Mouse (Mus musculus) left cerebral cortex, postnatal 25 days (tissue): ENCODE results near the gene Sncg. TPM values are rescaled to one million over a fixed set of nuclear protein-coding genes. Genes with fewer than 3 reads are reported as not detected.
"Not testable (repeated sequence)": the region's sequence is repeated elsewhere in the genome, so short reads cannot be mapped to it uniquely, and the experiment has no call there.

ENCODE experiments used
- DNase-seq, 2 experiments: peaks; one replicate each; pipeline ENCODE4 v3.0.0; 2022; ENCODE audit warnings: low spot score in 2 of 2, mixed read lengths in 1 of 2
- intact Hi-C: fragments of 180-260 bp; cut with DNase I; formaldehyde crosslinking; loops from one replicate; pipeline ENCODE4 v1.15.1; 2025
- total RNA-seq, 2 experiments: library from RNA; stranded (reverse); gene quantifications; 2 replicates each; pipeline ENCODE4 v1.2.3; 2021

Sncg gene
- 1 to 10 TPM; 2.4 to 4.4 TPM for total RNA-seq

DNA sequence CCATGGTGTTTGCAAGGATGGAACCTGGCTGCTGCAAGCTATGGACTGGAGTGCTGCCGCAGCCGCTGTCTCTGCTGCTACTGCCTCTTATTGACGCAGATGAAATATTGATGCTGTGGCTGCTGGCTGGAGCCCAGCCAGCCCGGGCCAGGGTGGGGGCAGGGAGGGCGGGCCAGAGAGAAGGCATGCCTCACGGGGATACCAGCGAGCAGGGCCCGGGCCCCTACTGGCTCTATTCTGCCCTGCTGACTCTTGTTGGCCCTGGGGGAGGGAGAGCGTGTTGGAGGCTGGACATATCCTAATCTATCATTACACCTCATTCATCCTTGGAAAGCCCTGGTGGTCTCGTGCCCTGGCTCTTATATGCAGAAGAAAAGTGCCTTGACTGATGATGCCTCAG is at the start of gene Sncg:
Gene Sncg, minus strand, starts transcription at position 213 of the 400 bp plus-strand sequence.
- no peak for DNase-seq
- intact Hi-C loops, result loop anchor here (5.0 kb wide), 1 partner anchor 178 kb away; no protein-coding TSS in a partner anchor

DNA sequence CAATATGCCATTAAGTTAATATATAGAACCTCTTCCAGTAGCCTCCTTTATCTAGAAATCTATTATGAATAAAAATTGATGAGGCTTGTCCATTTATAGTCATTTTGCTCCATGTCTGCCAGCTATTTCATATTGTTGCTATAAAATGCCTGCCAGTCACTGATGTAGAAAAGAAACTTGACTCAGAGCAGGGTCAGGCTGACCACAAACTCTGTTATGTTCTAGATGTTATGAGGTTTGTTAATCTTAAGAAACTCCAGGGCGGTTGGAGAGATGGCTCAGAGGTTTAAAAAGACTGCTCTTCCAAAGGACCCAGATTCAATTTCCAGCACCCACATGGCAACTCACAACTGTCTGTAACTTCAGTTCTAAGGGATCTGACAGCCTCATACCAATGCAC is 46.5 kb upstream of the Sncg start:
- no peak for DNase-seq

DNA sequence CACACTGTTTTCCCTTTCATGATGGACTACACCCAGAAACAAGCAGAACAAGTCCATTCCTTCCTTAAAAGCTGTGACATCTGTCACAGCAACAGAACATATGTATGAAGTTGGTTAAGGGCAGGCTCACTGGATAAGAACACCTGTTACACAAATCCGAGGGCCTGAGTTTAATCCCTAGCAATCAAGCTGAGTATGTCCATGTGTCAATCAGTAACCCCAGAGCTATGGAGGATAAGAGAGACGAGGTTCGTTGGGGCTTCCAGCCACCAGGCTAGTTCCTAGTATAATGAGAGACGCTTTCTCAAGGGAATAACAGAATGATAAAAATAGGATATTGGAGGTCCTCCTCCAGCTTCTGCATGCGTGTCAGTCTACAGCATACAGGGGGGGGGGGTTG is 42.9 kb upstream of the Sncg start:
- intact Hi-C loops, result no loop called here
- DNase-seq, result no peak

More for the DNA sequence above, 46.5 kb upstream of the Sncg start:
- intact Hi-C loops, result no loop called here

DNA sequence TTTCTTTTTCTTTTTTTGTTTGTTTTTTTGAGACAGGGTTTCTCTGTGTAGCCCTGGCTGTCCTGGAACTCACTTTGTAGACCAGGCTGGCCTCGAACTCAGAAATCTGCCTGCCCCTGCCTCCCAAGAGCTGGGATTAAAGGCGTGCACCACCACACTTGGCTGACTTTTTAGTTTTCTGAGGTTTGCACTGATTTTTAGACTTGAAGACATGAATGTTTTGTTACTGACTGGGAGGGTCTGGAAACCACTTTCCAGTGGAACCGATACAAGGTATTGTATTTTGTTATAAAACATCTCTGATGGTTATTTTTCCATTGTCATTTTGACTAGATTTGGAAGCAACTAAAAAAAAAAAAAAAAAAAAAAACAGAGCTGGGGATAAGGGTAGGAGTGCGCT is 42.4 kb upstream of the Sncg start:
- intact Hi-C loops, DNase-seq: not testable (repeated sequence)

DNA sequence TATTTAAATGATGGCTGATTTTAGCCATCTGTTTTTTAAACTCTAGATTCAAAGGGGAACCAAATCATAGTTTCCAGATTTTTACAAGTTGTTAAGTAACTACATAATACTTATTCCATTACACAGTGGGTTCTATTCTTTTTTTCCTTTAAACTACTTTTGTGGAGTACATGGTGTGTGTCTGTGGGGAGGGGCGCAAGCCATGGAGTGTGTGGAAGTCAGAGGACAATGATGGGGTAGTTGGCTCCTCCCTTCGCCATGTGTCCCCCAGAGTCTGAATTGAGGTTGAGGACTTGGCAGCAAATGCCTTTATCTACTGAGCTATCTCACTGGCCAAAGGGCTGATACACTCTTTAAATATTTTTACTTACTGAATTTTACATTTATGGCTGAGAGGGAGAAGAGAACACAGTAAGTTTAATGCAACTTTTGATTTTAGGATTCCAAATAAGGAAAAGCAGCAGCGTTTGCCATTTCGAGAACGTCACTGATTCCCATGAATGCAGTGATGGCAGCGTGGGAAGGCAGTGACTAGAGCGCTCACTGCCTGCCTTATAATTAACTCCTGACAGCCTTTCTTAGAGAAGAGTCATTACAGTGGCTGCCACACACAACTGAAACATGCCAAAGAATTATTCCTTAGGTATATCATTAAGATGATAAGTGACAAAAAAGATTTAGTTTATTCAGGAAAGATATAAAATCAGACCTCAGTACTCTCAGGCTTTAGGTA is 37.7 kb upstream of the Sncg start:
- intact Hi-C loops, result no loop called here
- peak in 1 of 2 experiments; percentile 49 for DNase-seq

DNA sequence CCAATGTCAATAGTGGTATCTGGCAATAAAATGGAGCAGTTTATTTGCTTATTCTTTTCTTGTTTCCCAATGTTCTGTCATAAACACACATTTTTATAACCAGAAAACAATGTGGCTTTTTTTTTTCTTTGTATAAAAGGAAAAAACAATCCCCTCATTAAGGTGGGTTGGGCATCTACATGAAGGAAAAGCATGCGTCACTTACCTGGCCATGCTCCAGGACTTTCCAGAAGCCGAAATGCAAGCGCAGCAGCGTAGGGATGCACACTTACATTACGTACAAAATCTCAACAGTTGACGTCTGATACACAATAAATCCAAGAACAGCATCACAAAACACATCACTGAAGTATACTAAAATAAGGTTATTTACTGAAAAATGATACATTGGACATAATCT is 36.1 kb upstream of the Sncg start:
- intact Hi-C loops, result no loop called here
- DNase-seq, result no peak

DNA sequence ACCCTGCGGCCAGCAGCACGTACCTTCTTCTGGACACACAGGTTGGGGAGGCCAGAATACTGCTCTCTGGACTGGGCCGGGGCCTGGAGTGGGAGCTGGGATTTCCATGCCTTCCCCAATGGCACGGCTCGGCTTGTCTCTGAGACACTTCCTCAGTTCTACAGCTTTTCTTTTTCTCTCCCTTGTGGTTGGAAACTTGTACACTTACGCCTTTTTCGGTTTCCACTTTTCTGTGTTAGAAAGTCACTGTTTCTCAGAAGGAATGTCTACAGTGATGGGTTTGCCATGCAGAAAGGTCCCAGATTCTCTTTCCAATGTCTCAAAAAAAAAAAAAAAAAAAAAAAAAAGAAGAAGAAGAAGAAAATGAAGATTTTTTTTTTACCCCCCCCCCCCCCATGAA is 28.8 kb upstream of the Sncg start:
- DNase-seq, result no peak
- intact Hi-C loops, result loop anchor here (5.0 kb wide), 1 partner anchor 316 kb away; the partner anchor contains the start of gene Anxa8

DNA sequence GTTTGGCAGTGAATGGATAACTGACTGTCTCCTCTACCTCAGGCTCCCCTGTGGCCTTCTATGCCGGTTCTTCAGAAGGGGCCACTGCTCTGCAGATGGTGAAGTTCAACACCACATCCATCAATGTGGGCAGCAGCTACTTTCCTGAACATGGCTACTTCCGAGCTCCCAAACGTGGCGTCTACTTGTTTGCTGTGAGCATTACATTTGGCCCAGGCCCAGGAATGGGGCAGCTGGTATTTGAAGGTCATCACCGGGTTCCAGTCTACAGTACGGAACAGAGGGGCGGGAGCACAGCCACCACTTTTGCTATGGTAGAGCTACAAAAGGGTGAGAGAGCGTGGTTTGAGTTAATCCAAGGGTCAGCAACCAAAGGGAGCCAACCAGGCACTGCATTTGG is 28.3 kb upstream of the Sncg start:
- no peak for DNase-seq
- intact Hi-C loops, result loop anchor here (5.0 kb wide), 1 partner anchor 316 kb away; the partner anchor contains the start of gene Anxa8

DNA sequence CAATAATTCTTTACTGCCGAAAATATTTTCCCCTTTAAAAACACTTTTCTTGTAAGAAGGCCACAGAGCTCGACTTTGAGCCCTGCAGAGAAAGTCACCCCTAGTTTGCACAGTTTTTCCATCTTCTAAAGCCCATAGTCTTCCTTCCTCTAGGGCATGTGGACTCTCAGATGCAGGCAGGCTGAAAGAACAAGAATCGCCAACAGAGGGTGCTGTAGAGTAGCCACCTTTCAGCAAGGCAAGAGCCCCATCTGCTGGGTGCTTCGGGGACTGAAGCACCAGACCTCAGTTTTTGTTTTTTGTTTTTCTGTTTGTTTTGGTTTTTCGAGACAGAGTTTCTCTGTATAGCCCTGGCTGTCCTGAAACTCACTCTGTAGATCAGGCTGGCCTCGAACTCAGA is 26.5 kb upstream of the Sncg start:
- peak; percentile 68 to 78 for DNase-seq
- intact Hi-C loops, result loop anchor here (2.0 to 5.0 kb wide), 2 partner anchors 28 to 314 kb away; partner anchors contain the start of gene Anxa8

DNA sequence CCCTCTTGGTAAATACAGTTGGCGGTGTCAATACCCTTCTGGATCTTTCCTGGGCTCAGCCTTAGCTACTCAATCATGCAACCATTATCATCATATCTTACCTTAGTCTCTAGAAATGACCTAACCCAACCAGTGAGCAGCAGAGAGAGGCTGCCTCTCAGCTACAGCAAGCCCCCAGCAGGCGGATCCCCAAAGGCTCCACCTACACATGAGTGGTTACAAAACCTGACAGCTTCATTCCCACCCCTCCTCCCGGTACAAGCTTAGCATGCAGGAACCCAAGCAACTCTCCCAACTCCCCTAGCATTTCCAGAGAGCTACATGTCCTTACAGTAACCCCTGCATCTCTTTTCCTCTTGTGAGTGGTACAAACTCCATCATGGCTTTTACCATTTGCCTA is 25.4 kb upstream of the Sncg start:
- intact Hi-C loops, result loop anchor here (2.0 to 5.0 kb wide), 2 partner anchors 27 to 313 kb away; partner anchors contain the start of gene Anxa8
- DNase-seq, result no peak

DNA sequence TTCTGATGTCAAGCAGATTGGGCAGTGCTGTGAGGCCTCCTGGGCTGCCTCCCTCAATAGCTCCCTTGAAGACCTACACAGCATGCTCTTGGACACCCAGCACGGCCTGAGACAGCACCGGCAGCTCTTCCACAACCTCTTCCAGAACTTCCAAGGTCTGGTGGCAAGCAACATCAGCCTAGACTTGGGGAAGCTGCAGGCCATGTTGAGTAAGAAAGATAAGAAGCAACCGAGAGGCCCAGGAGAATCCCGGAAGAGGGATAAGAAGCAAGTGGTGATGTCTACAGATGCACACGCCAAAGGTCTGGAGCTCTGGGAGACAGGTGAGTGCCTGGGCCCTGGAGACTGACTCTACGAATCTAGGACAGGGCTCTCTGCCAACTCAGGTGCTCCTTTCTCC is 24.7 kb upstream of the Sncg start:
- intact Hi-C loops, result no loop called here
- no peak for DNase-seq

DNA sequence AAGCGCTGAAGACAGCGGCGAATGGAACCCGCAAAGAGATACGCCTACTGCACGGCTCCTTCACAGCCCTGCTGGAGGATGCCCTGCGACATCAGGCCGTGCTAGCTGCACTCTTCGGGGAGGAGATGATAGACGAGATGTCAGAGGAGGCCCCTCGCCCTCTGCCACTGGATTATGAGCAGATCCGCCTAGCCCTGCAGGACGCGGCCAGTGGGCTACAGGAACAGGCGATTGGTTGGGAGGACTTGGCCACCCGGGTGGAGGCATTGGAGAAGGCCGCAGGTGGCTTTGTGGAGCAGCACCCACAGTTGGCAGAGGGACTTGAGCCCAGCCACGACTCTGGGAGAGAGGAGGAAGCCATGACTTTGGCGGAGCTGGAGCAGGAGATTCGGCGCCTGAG is 24.3 kb upstream of the Sncg start:
- DNase-seq, result no peak
- intact Hi-C loops, result no loop called here

DNA sequence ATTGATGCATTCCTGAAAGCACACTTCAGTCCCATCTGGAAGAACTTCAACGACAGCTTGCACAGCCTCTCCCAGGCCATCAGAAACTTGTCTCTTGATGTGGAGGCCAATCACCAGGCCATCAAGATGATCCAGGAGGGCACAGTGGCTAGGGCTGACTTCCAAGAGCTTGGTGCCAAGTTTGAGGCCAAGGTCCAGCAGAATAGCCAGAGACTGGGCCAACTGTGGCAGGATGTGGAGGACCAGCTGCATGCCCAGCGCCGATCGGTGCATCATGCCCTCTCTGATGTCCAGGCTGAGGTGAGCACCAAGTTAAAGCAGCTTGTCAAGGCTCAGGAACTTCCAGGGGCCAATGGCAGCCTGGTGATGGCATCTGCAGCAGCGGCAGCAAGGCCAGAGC is 23.3 kb upstream of the Sncg start:
- intact Hi-C loops, result no loop called here
- DNase-seq, result no peak

DNA sequence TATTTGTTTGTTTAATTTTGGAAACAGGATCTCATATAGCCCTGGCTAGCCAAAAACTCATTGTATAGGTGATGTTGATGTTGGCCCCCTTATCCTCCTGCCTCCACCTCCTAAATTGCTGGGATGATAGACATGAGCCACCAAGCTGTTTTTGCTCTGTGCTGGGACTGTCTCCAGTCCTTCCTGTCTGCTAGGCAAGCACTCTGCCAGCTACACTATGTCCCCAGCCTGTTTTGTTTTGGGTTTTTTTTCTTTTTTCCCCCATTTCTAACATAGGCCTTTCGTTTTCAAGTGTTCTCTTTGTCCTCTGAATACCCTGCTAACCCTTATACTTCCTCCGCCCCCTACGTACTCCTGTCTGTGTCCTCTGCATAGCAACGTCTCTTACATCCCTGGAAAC is 18.7 kb upstream of the Sncg start:
- intact Hi-C loops, result no loop called here

DNA sequence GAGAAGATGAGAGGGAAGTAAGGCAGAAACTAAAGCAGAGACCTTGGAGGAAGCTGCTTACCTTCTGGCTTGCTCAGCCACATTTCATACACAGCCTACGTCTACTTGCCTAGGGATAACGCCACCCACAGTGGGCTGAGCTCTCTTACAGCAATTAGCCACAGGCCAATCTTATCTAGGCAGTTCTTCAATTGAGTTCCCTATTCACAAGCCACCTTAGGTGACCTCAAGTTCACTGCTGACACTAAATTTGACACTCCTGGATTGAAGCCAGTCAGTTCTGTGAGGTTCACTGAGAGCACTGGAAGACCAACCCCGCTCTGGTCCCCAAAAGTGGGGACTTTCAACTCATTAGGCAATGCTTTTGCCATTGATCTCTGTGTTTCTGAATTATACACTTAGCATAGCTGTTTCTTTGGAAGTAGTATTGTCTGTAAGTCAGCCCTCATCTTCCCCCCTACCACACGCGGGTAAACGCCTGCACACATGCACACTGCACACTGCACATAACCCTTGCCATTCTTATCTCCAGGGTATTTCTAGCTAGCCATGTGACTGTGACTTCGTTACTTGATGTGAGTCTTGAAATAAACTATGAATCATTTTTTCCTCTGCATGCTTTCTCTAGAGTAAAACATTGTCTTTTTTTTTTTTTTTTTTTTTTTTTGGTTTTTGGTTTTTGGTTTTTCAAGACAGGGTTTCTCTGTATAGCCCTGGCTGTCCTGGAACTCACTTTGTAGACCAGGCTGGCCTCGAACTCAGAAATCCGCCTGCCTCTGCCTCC is 8.5 kb upstream of the Sncg start:
- DNase-seq, result peak in 1 of 2 experiments; percentile 23
- intact Hi-C loops, result no loop called here

More for the DNA sequence above, 18.7 kb upstream of the Sncg start:
- no peak for DNase-seq

DNA sequence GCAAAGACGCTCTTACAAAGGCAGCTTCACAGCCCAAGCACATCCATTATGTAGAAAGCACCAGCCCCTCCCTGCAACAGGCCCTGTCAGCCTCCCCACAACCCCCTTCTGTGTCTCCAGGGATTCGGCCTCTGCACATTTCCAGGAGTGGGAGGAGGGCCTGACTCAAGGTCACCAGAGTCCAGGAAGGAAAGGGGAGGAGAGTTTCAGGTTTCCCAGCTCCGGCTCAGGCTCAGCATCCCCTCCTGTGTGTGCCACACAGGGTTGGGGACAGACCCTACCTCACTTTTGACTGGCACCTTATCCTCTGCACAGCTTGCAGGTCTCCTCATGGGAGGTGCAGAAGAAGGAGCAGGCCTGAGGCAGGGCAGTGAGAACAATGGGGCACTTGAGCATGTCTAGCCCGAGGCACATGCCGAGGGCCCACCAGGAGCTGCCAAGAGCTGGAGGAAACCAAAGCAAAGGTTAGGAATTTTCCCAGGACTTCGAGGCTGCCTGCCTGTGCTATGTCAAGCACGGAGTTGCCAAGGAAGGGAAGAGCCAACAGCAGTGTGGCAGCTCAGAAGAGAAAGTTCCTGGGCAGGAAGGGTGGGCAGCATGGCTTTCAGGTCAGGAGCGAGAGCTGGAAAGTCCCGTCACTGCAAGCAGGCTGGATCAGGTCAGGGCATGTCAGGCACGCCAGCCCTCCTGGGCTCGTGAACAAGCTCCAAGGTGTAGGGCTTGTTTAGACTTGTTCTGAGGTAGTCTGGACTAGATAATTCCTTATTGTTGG is 4.2 kb upstream of the Sncg start:
- no peak for DNase-seq
- intact Hi-C loops, result no loop called here

DNA sequence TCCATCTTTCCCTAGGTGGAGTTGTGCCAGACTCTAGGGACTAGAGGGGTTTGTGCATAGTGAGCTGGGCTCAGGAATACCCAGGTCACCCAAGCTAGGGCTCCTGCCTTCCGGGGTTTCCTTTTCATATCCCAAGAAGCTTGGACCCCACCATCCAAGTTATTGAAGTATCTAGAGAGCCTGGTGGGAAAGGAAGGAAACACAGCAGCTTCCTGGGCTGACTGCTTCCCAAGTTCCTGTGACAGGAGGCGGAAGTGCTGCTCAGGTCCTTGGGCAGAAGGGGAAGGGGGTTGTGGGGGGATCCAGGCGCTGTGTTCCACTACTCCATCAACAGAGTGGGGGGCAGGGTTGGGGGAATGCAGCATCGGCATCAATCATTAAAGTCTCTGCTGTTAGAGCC is 2.5 kb upstream of the Sncg start:
- no peak for DNase-seq
- intact Hi-C loops, result no loop called here

DNA sequence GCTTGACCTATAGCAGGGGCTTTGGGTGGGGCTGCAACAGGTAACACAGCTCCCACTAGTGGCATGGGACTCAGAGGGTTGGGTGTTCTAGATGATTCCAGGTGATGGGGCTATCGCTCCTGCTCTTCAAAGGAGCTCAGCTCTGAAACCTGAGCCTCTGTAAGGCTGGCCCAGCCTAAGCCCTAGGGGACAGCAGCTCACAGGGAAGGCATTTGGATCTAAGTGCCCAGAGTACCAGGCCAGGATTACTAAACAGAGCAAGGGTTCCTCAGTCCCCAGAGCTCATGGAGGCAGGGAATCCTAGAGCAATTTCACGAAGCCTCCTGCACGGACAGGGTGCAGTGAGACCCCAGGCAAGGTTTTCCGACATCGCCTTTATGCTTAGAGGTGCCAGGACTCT is 1.4 kb upstream of the Sncg start:
- DNase-seq, result no peak
- intact Hi-C loops, result no loop called here

DNA sequence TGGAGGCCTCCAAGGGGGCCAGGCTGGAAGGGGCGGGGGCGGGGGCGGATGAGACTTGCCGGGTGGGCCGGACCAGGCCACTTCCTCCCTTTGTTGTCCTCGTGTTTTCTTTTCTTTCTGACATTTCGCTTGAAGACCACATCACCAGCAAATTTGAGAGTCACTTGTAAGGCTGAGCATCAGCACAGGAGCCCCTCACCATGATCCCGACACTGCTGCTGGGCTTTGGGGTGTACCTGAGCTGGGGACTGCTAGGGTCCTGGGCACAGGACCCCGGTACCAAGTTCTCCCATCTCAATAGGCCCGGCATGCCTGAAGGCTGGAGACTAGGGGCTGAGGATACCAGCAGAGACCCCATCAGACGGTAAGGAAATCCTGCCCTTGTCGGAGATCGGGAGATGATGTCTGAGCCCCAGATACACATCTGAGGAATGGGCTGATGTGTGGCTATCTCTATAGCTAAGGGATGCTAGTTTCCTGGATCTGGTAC is 871 bp upstream of the Sncg start, which contains the start of gene Mmrn2:
Gene Mmrn2, plus strand, starts transcription at position 51 of the 490 bp plus-strand sequence.
- intact Hi-C loops, result no loop called here
- DNase-seq, result no peak

DNA sequence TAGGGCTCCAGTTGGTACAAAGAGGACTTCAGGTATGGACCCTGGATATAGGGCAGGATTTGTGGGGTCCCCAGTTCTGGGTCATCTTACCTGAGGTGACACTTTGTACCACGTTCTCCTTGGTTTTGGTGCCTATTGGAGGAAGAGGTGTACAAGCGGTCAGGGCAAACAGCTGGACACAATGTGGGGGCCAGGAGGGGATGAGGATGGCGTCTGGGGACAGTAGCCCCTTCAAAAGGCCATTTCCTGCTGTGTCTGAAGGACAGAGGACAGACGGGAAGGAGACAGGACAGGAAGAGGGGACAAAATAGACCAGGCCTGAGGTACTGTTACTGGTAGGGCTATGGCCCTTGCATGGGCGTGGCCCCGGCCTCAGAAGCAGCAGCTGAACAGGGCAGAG is 1.0 kb downstream of the Sncg start:
- no peak for DNase-seq
- intact Hi-C loops, result loop anchor here (2.0 to 5.0 kb wide), 2 partner anchors 27 to 179 kb away; no protein-coding TSS in a partner anchor
